Mouse (Mus musculus) spleen, postnatal 36 days (tissue): ENCODE results near the gene 2310039H08Rik.
"Not testable (repeated sequence)": the region's sequence is repeated elsewhere in the genome, so short reads cannot be mapped to it uniquely, and the experiment has no call there.

ENCODE experiments used
- DNase-seq, 2 experiments: peaks; one replicate each; pipeline ENCODE4 v3.0.0; 2022; ENCODE audit warnings: low spot score in 2 of 2, mixed read lengths in 1 of 2

The 2310039H08Rik gene

GRCm38 (mm10) chr17:46763544-46763943, 8.9 kb upstream of the 2310039H08Rik start, which contains the start of gene Ptcra:
TSS of gene Ptcra (minus strand) at chr17:46763712.
- DNase-seq, result no peak

- not testable (repeated sequence) for DNase-seq
Measured at GRCm38 (mm10) chr17:46764916-46765315, 7.5 kb upstream of the 2310039H08Rik start.

- DNase-seq, result no peak
Measured at GRCm38 (mm10) chr17:46767868-46768267, 4.6 kb upstream of the 2310039H08Rik start.

- no peak for DNase-seq
Measured at GRCm38 (mm10) chr17:46770546-46770945, 1.9 kb upstream of the 2310039H08Rik start.

DNA sequence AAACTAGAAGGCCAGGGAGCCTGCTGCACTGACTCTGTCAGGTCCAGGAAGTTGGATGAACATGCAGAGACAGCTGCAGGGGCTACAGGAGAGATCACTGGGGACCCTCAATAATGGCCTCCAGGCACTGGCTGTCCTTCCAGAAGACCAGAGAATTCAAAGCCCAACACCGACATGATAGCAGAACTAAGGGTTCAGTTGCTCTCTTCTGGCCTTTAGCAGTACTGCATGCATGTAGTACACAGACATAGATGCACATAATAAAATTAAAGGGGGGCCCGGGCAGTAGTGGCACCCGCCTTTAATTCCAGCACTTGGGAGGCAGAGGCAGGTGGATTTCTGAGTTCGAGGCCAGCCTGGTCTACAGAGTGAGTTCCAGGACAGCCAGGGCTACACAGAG, 1.4 kb upstream of the 2310039H08Rik start:
- no peak for DNase-seq

- no peak for DNase-seq
Measured at GRCm38 (mm10) chr17:46771616-46772015, 819 bp upstream of the 2310039H08Rik start.

GRCm38 (mm10) chr17:46772038-46772403, 414 bp upstream of the 2310039H08Rik start:
- DNase-seq, result no peak

- DNase-seq, result no peak
Measured at GRCm38 (mm10) chr17:46773278-46774130, 1.1 kb downstream of the 2310039H08Rik start.

DNA sequence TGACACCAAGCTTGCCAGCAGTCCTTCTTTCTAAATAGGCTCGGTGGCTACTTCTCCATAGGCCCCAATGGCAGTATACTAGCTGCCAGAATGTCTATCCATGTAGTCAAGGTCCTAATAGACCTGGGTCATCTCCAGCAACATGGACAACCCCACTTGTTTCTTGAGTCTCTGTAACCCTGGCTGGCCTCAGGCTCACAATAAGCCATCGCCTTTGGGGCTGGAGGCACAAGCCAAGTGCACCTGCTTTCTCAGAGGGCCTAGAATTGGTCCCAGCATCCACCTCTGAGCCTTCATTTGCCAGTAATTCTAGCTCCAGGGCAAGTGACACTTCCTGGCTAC, 1.7 kb downstream of the 2310039H08Rik start:
- no peak for DNase-seq

- no peak for DNase-seq
Measured at GRCm38 (mm10) chr17:46775070-46775469, 2.6 kb downstream of the 2310039H08Rik start.

GRCm38 (mm10) chr17:46776087-46776486, 3.7 kb downstream of the 2310039H08Rik start:
- DNase-seq, result no peak

- no peak for DNase-seq
Measured at GRCm38 (mm10) chr17:46781876-46782275, 9.4 kb downstream of the 2310039H08Rik start.

DNA sequence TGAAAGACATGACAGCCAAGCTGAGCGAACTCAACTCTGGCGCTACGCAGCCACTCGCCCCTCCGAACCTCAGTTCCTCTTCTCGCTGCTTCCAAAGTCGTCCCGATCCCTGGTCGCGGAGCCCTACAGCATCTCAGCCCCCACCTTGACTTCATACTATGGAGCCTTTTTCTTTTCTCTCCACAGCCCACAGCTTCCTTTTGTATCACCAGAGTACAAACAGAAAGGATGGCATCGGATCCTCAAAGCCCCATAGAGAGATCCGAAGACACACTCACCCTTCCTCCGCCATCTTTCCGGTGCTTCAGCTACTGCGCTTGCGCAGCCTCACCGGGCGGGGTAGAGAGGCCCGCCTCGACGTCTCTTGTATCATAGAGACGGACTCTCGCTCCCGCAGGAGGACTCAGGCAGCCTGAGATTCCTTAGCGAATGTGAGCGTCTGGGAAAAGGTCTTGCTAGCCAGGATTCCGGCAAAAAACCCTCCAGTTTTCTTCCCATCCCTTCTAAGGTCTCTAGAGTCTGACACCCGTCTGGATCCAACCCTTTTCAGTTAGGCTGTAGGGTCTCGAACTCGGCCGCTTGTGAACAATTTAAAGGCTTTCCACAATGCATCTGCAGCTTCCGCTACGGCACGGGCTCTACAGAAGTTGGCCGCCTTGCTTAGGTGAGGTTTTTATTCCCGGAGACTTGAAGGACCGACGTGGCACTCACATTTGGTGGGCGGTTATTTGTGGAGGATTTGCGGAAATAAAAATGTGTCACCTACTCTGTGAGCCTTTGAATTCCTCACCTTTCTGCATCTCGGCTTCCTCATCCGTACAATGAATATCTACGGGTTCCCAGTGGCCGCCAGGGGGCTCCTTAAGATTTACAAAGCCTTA, 10.1 kb downstream of the 2310039H08Rik start, which contains the start of gene Rpl7l1:
Rpl7l1 (minus strand) TSS at position 332 of the 881 bp plus-strand sequence.
- peak; percentile 90 to 92 for DNase-seq

DNA sequence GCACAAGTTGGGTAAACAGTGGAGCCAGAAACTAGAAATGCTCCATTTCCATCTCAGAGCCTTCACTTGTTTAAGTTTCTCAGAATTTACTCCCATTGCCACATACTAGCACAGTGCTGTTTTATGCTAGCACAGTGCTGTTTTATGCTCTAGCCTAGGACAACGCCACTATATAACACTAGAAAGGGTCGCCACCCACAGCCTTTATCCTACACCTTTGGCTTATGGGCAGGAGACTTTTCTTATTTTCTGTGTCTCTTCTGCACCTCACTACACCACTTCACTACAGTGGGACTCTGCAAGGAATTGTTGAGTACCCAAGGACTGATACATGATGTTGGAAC, 10.8 kb downstream of the 2310039H08Rik start:
- DNase-seq, result no peak

GRCm38 (mm10) chr17:46786952-46787351, 14.5 kb downstream of the 2310039H08Rik start:
- DNase-seq, result no peak

- DNase-seq, result not testable (repeated sequence)
Measured at GRCm38 (mm10) chr17:46787974-46788373, 15.5 kb downstream of the 2310039H08Rik start.

DNA sequence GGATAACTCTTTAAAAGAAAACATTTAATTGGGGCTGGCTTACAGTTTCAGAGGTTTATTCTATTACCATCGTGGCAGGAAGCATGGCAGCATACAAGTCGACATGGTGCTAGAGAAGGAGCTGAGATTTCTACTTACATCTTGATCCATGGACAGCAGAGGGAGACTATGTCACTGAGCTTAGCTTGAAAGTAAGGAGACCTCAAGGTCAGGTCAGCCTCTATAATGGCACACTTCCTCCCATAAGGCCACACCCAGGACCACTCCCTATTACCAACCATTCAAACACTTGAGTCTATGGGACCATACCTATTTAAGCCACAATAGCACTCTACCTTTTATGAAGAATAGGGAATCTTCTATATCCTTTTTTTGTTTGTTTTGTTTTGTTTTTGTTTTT, 20.5 kb downstream of the 2310039H08Rik start:
- no peak for DNase-seq

- no peak for DNase-seq
Measured at GRCm38 (mm10) chr17:46796743-46797142, 24.3 kb downstream of the 2310039H08Rik start.

DNA sequence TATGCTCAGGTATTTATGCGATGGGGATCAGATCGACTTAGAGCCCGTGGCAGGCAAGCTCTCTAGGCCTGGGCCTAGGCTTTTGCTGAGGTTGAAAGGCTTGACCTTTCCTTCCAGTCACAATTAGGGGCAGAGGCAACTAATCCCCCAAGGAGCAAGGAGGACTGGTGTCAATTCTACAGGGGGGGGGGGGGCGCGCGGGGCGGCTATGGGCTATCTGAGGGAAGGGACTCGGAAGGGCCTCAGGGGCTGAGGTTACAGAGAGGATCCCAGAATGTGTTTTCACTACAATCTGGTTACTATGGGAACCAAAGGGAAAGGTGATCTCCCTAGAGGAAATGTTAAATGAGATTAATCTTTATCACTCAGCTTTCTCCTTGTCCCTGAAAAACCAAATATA, 25.0 kb downstream of the 2310039H08Rik start:
- DNase-seq, result no peak

- no peak for DNase-seq
Measured at GRCm38 (mm10) chr17:46799680-46800079, 27.2 kb downstream of the 2310039H08Rik start.

- DNase-seq, result no peak
Measured at GRCm38 (mm10) chr17:46801761-46802160, 29.3 kb downstream of the 2310039H08Rik start.

DNA sequence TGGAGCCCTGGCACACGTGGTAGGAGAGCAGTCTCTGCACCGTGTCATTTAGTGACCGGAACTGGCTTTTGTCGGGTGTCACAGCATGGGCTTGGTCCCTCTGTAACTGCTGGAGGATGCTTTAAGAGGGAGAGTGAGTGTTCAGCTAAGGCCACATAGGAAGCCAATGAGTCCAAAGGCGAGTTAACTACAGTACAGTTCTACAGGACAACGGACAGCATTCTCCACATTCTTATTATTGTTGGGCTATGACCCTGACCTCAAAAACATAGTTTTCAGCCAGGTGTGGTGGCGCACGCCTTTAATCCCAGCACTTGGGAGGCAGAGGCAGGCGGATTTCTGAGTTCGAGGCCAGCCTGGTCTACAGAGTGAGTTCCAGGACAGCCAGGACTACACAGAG, 35.9 kb downstream of the 2310039H08Rik start:
- DNase-seq, result no peak
